Mouse (Mus musculus): ENCODE data around the gene Gnmt. TPM values are rescaled to one million over a fixed set of nuclear protein-coding genes. Genes with fewer than 3 reads are reported as not detected.

The Gnmt gene
- polyA plus RNA-seq, 2 experiments from 2014 or later = not detected

DNA sequence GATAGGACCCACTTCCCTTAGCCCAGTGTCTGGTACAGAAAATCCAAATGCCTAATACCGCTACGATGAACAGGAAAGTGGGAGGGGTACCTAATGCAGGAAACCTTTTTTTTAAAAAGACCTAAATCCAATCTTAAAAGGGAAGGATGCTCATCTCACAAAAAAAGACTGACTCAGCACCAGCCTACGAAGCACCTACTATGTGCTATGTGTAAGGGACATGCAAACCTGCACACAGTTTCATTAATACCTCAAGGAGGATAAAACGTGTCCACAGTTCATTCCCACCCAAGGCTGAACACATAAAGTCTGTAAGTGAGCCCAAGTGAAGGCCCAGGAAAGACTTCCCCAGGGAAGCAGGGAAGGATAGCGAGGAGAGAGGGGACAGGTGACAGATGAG, 26.5 kb downstream of the Gnmt start:
- no peak for ATAC-seq

DNA sequence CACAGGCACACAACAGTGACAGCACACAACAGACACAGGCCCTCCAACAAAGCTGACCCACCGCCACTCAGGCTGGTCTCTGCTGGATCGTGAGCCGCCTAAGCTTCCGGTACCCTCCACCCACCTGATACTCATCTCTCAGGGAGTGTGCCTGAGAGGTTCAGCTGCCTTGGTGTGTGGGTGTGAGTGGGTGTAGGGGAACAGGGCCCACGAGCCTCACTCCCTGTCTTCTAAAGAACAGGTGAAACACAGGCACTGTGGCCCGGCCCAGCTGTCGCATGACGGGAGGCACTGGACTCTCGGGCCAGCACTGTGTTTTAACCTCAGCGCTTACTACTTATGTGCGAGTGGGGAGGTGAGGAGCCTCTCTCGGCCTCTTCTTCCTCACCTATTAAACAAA, 26.9 kb downstream of the Gnmt start:
- ATAC-seq = no peak

DNA sequence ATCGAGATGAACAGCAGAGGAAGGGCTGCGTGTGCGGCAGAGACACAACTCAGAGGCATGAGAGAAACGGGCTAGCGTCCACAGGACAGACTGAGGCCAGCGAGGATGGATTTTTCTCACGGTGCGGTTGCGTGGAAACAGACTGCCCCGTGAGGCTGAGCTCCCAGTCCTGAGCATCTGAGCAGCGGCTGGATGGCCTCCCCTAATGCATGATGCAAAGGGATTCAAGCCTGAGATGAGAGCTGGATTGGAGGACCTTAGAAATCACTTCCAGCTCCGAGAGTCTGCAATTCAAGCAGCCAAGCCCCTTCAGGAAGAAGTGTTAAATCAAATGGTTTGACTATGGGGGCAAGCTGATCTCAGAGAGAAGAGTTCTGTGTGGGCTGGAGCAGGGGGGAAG, 27.5 kb downstream of the Gnmt start:
- no peak for ATAC-seq

DNA sequence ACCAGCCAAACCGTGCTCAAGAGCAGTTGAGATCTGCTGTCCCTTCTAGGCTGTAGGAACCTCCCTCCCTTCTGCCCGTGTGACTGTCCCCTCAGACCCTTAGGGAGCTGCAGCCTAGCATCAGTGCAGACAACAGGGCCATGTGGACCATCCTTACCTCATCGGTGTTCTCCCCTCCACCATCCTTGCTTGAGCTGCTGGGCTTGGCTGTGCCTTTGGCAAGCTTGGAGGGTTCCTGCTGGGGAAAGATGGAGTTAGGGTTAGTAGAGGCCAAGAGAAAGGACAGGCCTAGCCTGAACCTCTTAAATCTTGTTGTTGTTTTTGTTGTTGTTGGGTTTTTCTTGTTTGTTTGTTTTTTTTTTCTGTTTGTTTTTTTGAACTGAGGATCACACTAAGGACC, 29.1 kb downstream of the Gnmt start:
- ATAC-seq = no peak

DNA sequence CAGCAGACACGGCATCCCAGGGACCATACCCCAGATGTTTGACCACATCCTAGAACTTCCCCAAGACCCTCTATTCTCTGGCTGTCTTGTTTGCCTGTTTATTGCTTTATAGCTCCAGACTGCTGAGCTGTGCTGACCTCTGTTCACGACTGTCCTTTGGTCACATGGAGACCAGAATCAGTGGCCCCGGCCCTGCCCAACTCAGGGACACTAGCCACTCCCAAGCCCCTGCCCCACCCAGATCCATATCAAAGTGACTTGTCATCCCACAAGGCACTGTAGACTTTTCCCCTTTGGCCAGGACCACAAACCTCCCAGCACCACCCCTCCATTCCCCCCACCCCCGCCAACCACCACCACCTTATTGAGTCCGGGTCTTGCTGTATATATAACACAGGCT, 29.7 kb downstream of the Gnmt start:
- ATAC-seq = no peak

DNA sequence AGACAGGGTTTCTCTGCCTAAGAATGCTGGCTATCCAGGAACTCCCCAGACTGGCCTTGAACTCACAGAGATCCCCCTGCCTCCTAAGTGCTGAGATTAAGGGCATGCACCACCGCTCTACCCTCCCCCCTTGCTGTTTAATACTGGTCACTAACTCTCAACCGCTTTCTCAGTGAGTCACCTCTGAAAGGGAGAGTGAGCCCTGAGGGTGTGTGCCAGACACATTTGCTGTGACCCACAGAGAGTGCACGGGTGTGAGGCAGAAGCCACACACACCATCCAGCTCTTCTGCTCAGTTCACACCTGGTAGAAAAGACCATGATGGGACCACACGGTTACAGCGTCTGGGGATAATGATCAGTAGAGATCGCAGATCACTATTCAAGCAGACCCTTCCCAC, 30.5 kb downstream of the Gnmt start:
- ATAC-seq = no peak

DNA sequence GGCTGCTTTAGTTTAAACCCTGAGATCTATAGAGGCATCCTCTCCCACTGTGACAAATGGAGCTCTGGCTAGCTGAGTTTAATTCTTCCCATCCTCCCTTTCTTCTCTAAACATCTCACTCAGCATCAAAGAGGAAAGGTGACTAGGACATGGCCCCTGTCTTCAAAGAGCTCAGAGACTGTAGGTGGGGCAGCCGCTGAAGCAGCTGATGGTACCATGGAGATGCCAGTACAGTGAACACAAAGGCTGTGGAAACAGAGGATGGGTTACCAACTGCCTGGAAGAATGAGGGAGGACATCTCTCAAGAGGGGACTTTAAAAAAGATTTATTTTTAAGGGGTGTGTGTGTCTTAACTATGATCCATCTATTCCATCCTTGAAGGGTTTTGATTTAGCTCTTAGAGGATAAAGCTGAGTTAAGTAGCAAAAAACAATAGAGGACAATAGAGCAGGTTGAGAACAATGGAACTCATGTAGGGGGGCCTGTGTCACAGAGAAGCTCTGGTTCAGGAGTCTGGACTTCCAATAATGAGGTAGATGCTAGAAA, 34.4 kb downstream of the Gnmt start:
- no peak for ATAC-seq

DNA sequence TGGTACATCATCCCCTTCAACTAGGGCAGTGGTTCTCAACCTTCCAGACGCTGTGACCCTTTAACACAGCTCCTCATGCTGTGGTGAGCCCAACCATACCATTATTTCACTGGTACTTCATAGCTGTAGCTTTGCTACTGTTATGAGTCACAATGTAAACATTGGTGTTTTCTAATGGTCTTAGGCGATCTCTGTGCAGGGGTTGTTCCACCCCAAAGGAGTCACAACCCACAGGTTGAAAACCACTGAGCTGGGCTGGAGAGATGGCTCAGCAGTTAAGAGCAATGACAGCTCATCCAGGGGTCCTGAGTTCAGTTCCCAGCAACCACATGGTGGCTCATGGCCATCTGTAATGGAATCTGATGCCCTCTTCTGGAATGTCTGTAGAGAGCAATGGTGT, 37.6 kb downstream of the Gnmt start:
- no peak for ATAC-seq

DNA sequence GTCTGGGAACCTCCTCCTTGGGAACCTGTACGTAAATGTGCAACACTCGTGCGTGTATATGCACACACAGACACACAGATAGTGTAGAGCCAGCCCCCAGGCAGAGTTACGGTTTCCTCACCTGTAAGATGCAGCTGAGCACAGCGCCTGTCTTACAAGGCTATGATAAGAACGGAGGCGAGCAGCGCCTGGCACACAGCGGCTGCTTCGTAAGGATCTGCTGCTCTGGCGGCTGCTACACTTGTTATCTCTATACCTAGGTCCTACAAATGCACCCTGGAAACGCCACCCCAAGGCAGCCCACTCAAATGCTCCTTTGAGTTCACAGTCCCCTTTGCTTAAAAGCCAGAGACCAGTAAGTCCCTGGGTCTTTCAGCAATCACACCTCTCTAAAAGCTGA, 38.3 kb downstream of the Gnmt start:
- no peak for ATAC-seq

DNA sequence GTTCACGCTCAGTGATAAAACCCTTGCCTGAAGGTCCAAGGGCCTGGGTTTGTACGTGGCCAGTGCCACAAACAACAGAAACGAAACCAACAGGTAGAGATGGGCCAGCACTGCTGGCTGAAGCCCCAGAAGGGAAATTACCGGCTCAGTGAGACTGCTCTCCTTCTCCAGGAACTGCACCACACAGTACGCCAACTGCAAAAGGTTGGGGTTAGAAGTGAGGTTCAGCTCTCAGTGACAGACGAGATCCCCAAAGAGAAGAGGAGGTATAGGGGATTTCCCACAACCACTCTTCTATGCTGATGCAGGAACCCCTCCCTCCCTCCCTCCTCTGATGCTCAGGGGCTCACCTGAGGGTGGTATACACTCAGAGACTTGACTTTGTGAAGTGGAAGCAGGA, 43.1 kb downstream of the Gnmt start:
- ATAC-seq = peak; percentile 89

DNA sequence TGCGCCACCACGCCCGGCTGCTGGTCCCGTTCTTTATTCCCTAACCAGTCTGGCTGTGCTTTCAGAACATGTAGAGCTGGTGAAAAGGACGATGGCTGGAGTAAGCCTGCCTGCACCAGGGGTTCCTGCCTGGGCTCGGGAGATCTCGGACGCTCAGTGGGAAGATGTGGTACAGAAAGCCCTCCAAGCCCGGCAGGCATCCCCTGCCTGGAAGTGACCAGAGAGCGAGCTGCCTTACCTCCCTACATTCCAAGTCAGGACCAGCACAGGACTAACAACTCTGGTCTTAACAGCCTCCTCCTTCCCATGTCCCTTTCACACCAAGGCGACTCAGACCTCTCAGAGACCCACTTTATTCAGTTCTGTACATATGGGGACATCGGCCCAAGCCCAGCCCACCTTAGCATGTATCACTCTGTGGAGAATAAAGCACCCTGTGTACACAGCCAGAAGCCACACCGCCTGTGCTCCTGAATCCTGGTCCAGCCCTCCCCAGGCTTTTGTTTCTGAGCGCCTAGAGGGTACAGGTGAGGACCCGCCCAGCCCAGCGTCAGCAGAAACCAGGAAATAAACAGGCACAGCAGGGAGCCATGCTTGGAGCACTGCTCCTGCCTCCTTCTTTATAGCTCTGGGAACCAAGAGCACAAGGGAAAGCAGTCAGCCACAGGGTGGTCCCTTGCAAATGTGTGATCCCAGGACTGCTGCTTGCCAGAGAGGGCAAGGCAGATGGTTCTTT, 46.1 kb downstream of the Gnmt start:
- ATAC-seq = no peak

DNA sequence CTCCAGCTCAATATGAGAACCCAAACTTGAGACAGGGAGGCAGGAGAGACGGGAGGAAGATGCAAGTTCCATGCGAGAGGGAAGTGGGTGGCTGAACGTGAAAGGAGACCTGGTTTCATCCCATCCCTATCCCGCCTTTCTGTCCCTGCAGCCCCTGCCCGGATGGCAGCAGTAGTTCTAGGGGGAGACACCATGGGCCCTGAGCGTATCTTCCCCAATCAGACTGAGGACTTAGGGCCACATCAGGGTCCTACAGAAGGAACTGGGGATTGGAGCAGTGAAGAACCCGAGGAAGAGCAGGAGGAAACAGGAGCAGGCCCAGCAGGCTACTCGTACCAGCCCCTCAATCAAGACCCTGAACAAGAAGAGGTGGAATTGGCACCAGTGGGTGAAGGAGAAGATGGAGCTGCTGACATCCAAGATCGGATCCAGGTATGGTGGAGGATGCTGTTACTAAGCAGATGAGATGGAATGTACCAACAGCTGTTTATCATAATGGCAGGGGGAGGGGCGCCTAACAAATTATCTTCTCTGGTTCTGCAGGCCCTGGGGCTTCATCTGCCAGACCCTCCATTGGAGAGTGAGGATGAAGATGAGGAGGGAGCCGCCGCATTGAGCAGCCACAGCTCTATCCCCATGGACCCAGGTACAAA, 47.4 kb downstream of the Gnmt start:
- ATAC-seq = no peak

DNA sequence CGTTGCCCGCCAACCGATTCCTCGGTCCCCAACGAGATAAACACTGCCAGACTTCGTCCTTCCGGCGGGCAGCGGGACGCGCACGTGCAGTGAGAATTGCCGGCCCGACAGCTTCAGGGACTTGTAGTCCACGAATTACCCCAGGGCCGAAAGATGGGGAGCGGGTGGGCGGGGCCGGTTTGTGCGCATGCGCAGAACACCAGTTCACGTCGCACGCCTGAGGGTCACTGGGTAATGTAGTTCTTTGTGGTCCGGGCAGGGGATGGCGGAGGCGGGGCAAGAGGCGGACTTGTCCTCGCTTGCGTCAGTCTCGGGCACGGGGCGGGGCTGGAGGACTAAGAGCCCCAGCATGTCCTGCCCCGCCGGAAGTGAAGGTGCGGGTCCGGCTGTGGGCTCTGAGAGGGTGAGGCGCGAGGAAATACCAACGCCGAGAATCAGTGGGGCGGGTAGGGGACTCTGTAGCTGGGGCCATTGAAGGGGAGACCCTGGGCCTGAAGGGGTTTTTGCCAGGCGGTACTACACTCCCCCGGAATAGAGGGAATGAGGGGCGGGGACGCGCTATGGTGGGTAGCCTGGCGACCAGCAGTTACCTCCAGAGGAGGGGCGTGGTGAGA, 48.1 kb downstream of the Gnmt start, which contains the start of gene Klhdc3:
Gene Klhdc3, minus strand, starts transcription at position 155 of the 614 bp plus-strand sequence.
- peak; percentile 99 for ATAC-seq

DNA sequence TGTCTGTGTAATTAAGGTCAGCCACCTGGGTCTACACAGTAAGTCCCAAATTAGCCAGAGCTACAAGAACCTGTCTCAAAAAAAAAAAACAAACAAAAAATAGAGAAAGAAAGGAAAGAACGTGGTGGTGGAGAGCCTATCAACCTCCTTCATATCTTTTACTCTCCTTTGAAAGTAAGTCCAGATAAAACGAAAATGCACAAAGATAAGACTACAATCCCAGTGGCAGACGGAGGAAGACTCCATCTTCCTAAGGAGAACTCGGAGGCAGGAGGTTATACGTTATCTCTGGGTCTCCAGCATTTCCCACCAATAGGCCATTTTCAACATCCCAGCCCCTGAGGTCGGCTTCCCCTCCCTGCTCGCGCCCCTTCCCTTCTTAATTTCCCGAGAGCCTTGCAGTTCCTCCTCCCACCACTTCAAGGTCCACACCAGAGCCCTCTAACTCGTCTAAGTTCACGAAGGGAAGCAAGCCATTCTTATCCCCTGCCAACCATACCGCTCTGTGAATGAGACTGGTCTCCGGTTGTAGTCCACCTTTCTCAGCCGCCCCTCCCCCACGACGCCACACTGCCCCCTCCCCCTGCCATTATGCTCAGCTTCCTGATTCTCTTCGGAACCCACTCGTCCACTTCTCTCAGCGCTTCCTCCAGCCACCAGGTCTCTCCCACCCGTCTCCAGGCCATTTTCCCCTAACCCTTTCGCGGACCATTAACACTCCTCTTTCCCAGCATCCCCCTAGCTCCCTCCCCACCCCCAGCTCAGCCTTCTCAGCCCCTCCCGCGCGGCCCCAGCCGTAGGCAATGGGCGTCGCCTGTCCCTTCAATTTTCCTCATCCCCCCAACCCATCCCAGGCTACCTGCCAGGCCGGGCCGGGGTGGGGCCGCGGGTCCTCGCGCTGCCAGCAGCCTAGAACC, 48.9 kb downstream of the Gnmt start:
- no peak for ATAC-seq

DNA sequence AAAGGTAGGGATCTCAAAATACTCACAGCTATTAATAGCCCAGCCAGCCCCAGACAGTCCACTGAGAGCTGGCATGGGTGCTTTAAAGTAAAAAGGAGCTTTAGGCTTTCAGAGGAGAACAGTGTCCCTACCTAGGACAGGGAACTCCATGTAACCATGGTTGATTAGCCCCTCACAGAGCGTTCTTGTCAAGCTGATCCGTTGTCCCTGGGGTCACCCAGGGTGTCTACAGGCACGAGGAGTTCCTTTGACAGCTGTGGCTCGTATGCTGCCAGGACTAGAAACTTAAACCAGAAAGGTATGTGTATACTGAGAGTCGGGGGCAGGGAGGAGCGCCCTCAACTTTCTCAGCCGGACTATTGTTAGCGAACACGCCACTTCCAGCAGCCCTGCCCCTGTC, 50.1 kb downstream of the Gnmt start:
- no peak for ATAC-seq

DNA sequence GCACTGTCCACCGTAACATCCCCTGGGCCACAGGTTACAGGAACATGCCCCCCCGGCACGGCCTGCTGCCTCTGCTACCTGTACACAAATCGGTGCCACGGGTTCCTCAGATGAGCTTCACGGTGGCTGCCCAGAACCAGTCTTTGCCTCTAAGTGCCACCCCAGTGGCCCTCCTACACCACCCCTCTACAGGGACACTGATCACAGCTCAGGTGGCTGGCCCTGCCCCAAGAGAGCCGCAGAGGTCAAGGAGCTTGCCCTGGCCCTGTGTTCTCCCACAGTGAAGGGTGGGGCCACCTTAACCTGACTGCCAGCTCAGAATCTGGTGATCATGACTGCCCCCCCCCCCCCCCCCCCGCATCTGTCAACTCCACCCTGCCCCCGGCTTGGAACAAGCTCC, 50.6 kb downstream of the Gnmt start, which contains the start of gene Mea1:
Gene Mea1, plus strand, starts transcription at position 378 of the 400 bp plus-strand sequence.
- ATAC-seq = no peak

Other genes starting within 250 kb of the Gnmt start
- gene Ttbk1, start 241.5 kb downstream of the Gnmt start, polyA plus RNA-seq (2017; shearing (Covaris generic)) = under 1 TPM; 0.24 to 0.55 TPM
- gene Dnph1, start 232.5 kb downstream of the Gnmt start, polyA plus RNA-seq (2017; shearing (Covaris generic)) = 1 to 10 TPM; 6.4 to 6.9 TPM
- gene Cul9, start 182.8 kb downstream of the Gnmt start, polyA plus RNA-seq (2017; shearing (Covaris generic)) = 1 to 10 TPM; 4.2 to 5.6 TPM
- 1 to 10 TPM; 7.3 to 8.2 TPM for gene Srf, start 173.0 kb downstream of the Gnmt start, polyA plus RNA-seq (2017; shearing (Covaris generic))
- gene Ptk7, start 99.7 kb downstream of the Gnmt start, polyA plus RNA-seq (2017; shearing (Covaris generic)) = not detected
- 10 to 100 TPM; 13.6 to 14.7 TPM for gene Klc4, start 83.1 kb downstream of the Gnmt start, polyA plus RNA-seq (2017; shearing (Covaris generic))
- 10 to 100 TPM; 57.0 to 65.9 TPM for gene Mrpl2, start 82.9 kb downstream of the Gnmt start, polyA plus RNA-seq (2017; shearing (Covaris generic))
- 1 to 10 TPM; 3.3 to 5.9 TPM for gene Cul7, start 78.8 kb downstream of the Gnmt start, polyA plus RNA-seq (2017; shearing (Covaris generic))
- gene Rrp36, start 54.8 kb downstream of the Gnmt start, polyA plus RNA-seq (2017; shearing (Covaris generic)) = 10 to 100 TPM; 47.2 to 62.6 TPM
- gene Mea1, start 50.4 kb downstream of the Gnmt start, polyA plus RNA-seq (2017; shearing (Covaris generic)) = 100 to 1,000 TPM; 185 to 202 TPM
- gene Klhdc3, start 48.3 kb downstream of the Gnmt start, polyA plus RNA-seq (2017; shearing (Covaris generic)) = 10 to 100 TPM; 22.1 to 25.8 TPM
- 10 to 100 TPM; 19.7 to 31.4 TPM for gene Ppp2r5d, start 24.1 kb downstream of the Gnmt start, polyA plus RNA-seq (2017; shearing (Covaris generic))
- 1 to 10 TPM; 5.0 to 7.2 TPM for gene Pex6, start 17.7 kb downstream of the Gnmt start, polyA plus RNA-seq (2017; shearing (Covaris generic))
- gene Cnpy3, start 23.0 kb upstream of the Gnmt start, polyA plus RNA-seq (2017; shearing (Covaris generic)) = 10 to 100 TPM; 24.4 to 25.5 TPM
- under 1 TPM in 1 of 2 experiments, not detected in 1; 0.49 TPM for gene Ptcra, start 34.5 kb upstream of the Gnmt start, polyA plus RNA-seq (2017; shearing (Covaris generic))
- gene 2310039H08Rik, start 43.5 kb upstream of the Gnmt start, polyA plus RNA-seq (2017; shearing (Covaris generic)) = 10 to 100 TPM; 16.1 to 18.9 TPM
- gene Rpl7l1, start 53.5 kb upstream of the Gnmt start, polyA plus RNA-seq (2017; shearing (Covaris generic)) = 100 to 1,000 TPM; 159 to 205 TPM
- gene Bicral, start 129.3 kb upstream of the Gnmt start, polyA plus RNA-seq (2017; shearing (Covaris generic)) = 10 to 100 TPM; 10.8 to 11.9 TPM
- gene Tbcc, start 161.5 kb upstream of the Gnmt start, polyA plus RNA-seq (2017; shearing (Covaris generic)) = 1 to 10 TPM; 8.4 to 9.1 TPM
- gene Prph2, start 181.3 kb upstream of the Gnmt start, polyA plus RNA-seq (2017; shearing (Covaris generic)) = not detected